ENCODE assay signal across 8 mouse cellular contexts in genomic region chr3:106001416-106002370, GRCm38 (mm10). TPM values are rescaled to one million over a fixed set of nuclear protein-coding genes. Genes with fewer than 3 reads are reported as not detected.
DNase-seq lines count a peak whose midpoint lies in the region; ATAC-seq lines count a peak whose summit lies in the region.

No protein-coding gene starts in this region.

- H3K27ac ChIP-seq in forebrain, embryonic 12.5 days: no peak overlapping the region
- H3K27ac ChIP-seq in intestine, embryonic 14.5 days (ENCODE audit: low read depth): no peak overlapping the region

- H3K27me3 ChIP-seq in forebrain, embryonic 12.5 days: 0 out of 2 replicates have a peak, but pooled peaks cover 3% of the 10 kb centered on the region
- no peaks in the 10 kb centered on the region for H3K27me3 ChIP-seq in intestine, embryonic 14.5 days (replicated peaks; ENCODE audit: control insufficient read depth, insufficient read depth, low read length)

- peak overlapping the region; percentile 52 for H3K4me2 ChIP-seq in forebrain, embryonic 12.5 days
- H3K4me2 ChIP-seq in intestine, embryonic 14.5 days (ENCODE audit: low read length): peak overlapping the region; percentile 36

- peaks cover 10% of the 10 kb centered on the region for H3K4me1 ChIP-seq in forebrain, embryonic 12.5 days
- H3K4me1 ChIP-seq in intestine, embryonic 14.5 days (replicated peaks; ENCODE audit: control insufficient read depth, insufficient read depth, low read length): no peaks in the 10 kb centered on the region

- H3K9ac ChIP-seq in forebrain, embryonic 12.5 days: no peak overlapping the region
- H3K9ac ChIP-seq in intestine, embryonic 14.5 days (ENCODE audit: low read length): no peak overlapping the region

- 20% methylated on average over 17 of the region's 17 CpGs for WGBS in forebrain, embryonic 12.5 days
- WGBS in intestine, embryonic 14.5 days: 20% methylated on average over 17 of the region's 17 CpGs

- H3K9me3 ChIP-seq in forebrain, embryonic 12.5 days: no peaks in the 10 kb centered on the region
- no peaks in the 10 kb centered on the region for H3K9me3 ChIP-seq in intestine, embryonic 14.5 days (ENCODE audit: control insufficient read depth, low read length)

- H3K4me3 ChIP-seq in forebrain, embryonic 12.5 days (replicated peaks): peak overlapping the region; percentile 25
- no peak overlapping the region for H3K4me3 ChIP-seq in intestine, embryonic 14.5 days (ENCODE audit: low read depth, low read length)

- ATAC-seq in forebrain, embryonic 12.5 days (ENCODE audit: low FRiP score): peak; percentile 91
- ATAC-seq in intestine, embryonic 14.5 days (replicated peaks; ENCODE audit: low FRiP score, low TSS enrichment, low read depth): peak; percentile 93
- ATAC-seq in megakaryocyte-erythroid progenitor cell, adult 5-6 weeks (replicated peaks; ENCODE audit: low FRiP score, low TSS enrichment, poor library complexity, severe bottlenecking): peak; percentile 89

- intact Hi-C loops in left cerebral cortex, postnatal 14 days (cut with DNase I): no loop called here

- peak; percentile 89 for DNase-seq in CD4-positive helper T cell, adult 2 months (ENCODE audit: low read depth, low spot score)
- peak; percentile 62 for DNase-seq in T-cell, adult 2 months (ENCODE audit: low spot score)
- peak; percentile 69 for DNase-seq in intestine, embryonic 14.5 days (ENCODE audit: low spot score)
- peak; percentile 30 to 50 for DNase-seq in left cerebral cortex, postnatal 14 days (ENCODE audit: low spot score in 2 of 2)
- DNase-seq in skeletal muscle tissue, adult 2 months (ENCODE audit: low read depth, low spot score): peak; percentile 65
- no peak for DNase-seq in urinary bladder, adult 18-20 months (ENCODE audit: low spot score in 2 of 2)

- no peaks in the 10 kb centered on the region for H3K36me3 ChIP-seq in forebrain, embryonic 12.5 days (replicated peaks)
- H3K36me3 ChIP-seq in intestine, embryonic 14.5 days (ENCODE audit: control insufficient read depth, insufficient read depth, low read length): no peaks in the 10 kb centered on the region

RNA-seq across cellular contexts. Expression of gene Pifo, which starts 12.8 kb away (rescaled TPM):
- polyA plus RNA-seq in forebrain, embryonic 12.5 days (2016; fragmentation: Nextera tagmentation; extraction: Ambion mirVana): 0.91 and 3.1 TPM in 2 replicates
- polyA plus RNA-seq in intestine, embryonic 14.5 days (2014; fragmentation: Nextera tagmentation; extraction: Ambion mirVana): not detected in 2 replicates
- total RNA-seq in left cerebral cortex, postnatal 14 days (2021): under 1 TPM in 1 of 2 experiments, not detected in 1; 0.38 TPM
- not detected in 2 replicates for total RNA-seq in megakaryocyte-erythroid progenitor cell, adult 5-6 weeks (2014; fragmentation: Nextera tagmentation)
- total RNA-seq in megakaryocyte-erythroid progenitor cell, adult 5-6 weeks (2017): not detected in 2 replicates

RNA-seq across cellular contexts. Expression of gene Ovgp1, which starts 28.2 kb away (rescaled TPM):
- 3.8 and 4.8 TPM in 2 replicates for polyA plus RNA-seq in forebrain, embryonic 12.5 days (2016; fragmentation: Nextera tagmentation; extraction: Ambion mirVana)
- 1.1 and 1.8 TPM in 2 replicates for polyA plus RNA-seq in intestine, embryonic 14.5 days (2014; fragmentation: Nextera tagmentation; extraction: Ambion mirVana)
- 1 to 10 TPM; 1.3 to 1.6 TPM for total RNA-seq in left cerebral cortex, postnatal 14 days (2021)
- 5.9 and 7.8 TPM in 2 replicates for total RNA-seq in megakaryocyte-erythroid progenitor cell, adult 5-6 weeks (2014; fragmentation: Nextera tagmentation)
- 2.4 and 7.4 TPM in 2 replicates for total RNA-seq in megakaryocyte-erythroid progenitor cell, adult 5-6 weeks (2017)

RNA-seq across cellular contexts. Expression of gene Chil5, which starts 30.9 kb away (rescaled TPM):
- polyA plus RNA-seq in forebrain, embryonic 12.5 days (2016; fragmentation: Nextera tagmentation; extraction: Ambion mirVana): not detected in 2 replicates
- polyA plus RNA-seq in intestine, embryonic 14.5 days (2014; fragmentation: Nextera tagmentation; extraction: Ambion mirVana): 0.19 TPM in 1 of 2 replicates, not detected in the other
- not detected for total RNA-seq in left cerebral cortex, postnatal 14 days (2021)
- total RNA-seq in megakaryocyte-erythroid progenitor cell, adult 5-6 weeks (2014; fragmentation: Nextera tagmentation): not detected in 2 replicates
- not detected in 2 replicates for total RNA-seq in megakaryocyte-erythroid progenitor cell, adult 5-6 weeks (2017)

RNA-seq across cellular contexts. Expression of gene Atp5f1, which starts 41.8 kb away (rescaled TPM):
- polyA plus RNA-seq in forebrain, embryonic 12.5 days (2016; fragmentation: Nextera tagmentation; extraction: Ambion mirVana): 455 and 468 TPM in 2 replicates
- 498 and 500 TPM in 2 replicates for polyA plus RNA-seq in intestine, embryonic 14.5 days (2014; fragmentation: Nextera tagmentation; extraction: Ambion mirVana)
- 100 to 1,000 TPM; 295 to 299 TPM for total RNA-seq in left cerebral cortex, postnatal 14 days (2021)
- total RNA-seq in megakaryocyte-erythroid progenitor cell, adult 5-6 weeks (2014; fragmentation: Nextera tagmentation): 376 and 381 TPM in 2 replicates
- 527 and 581 TPM in 2 replicates for total RNA-seq in megakaryocyte-erythroid progenitor cell, adult 5-6 weeks (2017)

RNA-seq across cellular contexts. Expression of gene Wdr77, which starts 42.5 kb away (rescaled TPM):
- polyA plus RNA-seq in forebrain, embryonic 12.5 days (2016; fragmentation: Nextera tagmentation; extraction: Ambion mirVana): 121 and 129 TPM in 2 replicates
- 159 and 169 TPM in 2 replicates for polyA plus RNA-seq in intestine, embryonic 14.5 days (2014; fragmentation: Nextera tagmentation; extraction: Ambion mirVana)
- 10 to 100 TPM; 54.6 to 61.6 TPM for total RNA-seq in left cerebral cortex, postnatal 14 days (2021)
- 77.7 and 84.6 TPM in 2 replicates for total RNA-seq in megakaryocyte-erythroid progenitor cell, adult 5-6 weeks (2014; fragmentation: Nextera tagmentation)
- total RNA-seq in megakaryocyte-erythroid progenitor cell, adult 5-6 weeks (2017): 37.0 and 37.9 TPM in 2 replicates

Comparison
In these comparisons a context has a peak if more than half of its experiments do, and no peak if none do; other contexts are left out.
1. DNase-seq: peak in CD4-positive helper T cell, adult 2 months (single experiment), T-cell, adult 2 months (single experiment), intestine, embryonic 14.5 days (single experiment), left cerebral cortex, postnatal 14 days (2 of 2) and skeletal muscle tissue, adult 2 months (single experiment); none in urinary bladder, adult 18-20 months (0 of 2).
2. Peak in every context shown above with its lines, with median percentiles within 50 percentile points of each other: ATAC-seq.